Mouse (Mus musculus) embryo, embryonic 11 days (tissue): ENCODE data around the gene Gal3st2b.
"Not testable (repeated sequence)": the region's sequence is repeated elsewhere in the genome, so short reads cannot be mapped to it uniquely, and the experiment has no call there.

ENCODE experiments used
- DNase-seq: peaks from one replicate; pipeline ENCODE4 v3.0.0-alpha.2; 2015

Gal3st2b gene

GRCm38 (mm10) chr1:93986167-93986566 is 68.1 kb downstream of the Gal3st2b start:
- no peak for DNase-seq

GRCm38 (mm10) chr1:93988786-93989185 is 70.7 kb downstream of the Gal3st2b start:
- no peak for DNase-seq

GRCm38 (mm10) chr1:93990209-93990608 is 72.1 kb downstream of the Gal3st2b start, which contains the start of gene Gal3st2c:
Gene Gal3st2c, plus strand, starts transcription at chr1:93990509.
- not testable (repeated sequence) for DNase-seq

DNA sequence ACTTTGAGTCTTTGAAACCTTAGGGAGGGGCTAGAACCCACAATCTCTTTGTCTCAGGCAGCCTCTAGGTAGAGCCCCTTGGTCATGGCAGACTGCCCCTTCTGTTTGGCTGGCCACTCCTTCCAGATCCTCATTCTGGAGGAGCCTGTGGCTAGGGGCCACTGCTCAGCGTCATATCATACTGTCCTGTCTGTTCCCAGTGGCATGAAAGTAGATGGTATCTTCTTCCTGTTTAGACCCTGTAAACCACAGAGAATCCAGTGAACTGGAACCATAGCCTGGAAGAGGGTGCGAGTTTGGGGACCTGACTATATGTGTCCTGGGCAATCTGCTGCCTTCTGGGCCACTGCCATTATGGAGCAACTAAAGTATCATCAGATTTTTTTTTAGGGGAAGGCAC is 73.0 kb downstream of the Gal3st2b start:
- DNase-seq: not testable (repeated sequence)

DNA sequence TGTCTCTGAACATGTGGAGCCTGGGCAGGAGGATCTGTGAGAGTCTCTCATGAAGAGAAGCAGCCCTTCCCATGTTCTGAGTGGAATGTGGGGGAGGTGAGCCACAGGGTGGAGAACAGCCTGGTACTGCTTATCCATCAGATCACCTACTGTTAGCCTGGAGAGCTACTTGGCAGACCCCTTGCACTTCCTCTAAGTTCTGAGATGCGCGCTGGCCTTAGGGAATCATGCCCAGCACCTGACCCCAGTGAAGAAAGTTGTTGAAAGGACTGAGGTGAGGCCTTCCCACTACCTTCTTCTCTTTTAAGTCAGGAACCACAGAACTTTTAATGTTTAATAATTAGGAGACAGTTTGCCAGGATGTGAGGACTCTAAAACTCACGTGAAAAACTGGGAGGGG is 73.4 kb downstream of the Gal3st2b start:
- not testable (repeated sequence) for DNase-seq
